Mouse (Mus musculus) adipocyte (in vitro differentiated cells): ENCODE measurements around the gene Gm8024.
"Not testable (repeated sequence)": the region's sequence is repeated elsewhere in the genome, so short reads cannot be mapped to it uniquely, and the experiment has no call there.

ENCODE experiments used
- DNase-seq: peaks from one replicate; pipeline ENCODE4 v3.0.0-alpha.2; 2016; ENCODE audit warnings: low spot score

Gene Gm8024

GRCm38 (mm10) chr14:42524182-42524581 is at the start of gene Gm8024:
Gene Gm8024 (minus strand): TSS chr14:42524282.
- DNase-seq = not testable (repeated sequence)

- DNase-seq = not testable (repeated sequence)
These were observed 19.2 kb upstream of the Gm8024 start for GRCm38 (mm10) chr14:42543170-42543701.

GRCm38 (mm10) chr14:42542316-42543169 is 18.5 kb upstream of the Gm8024 start:
- DNase-seq = not testable (repeated sequence)

GRCm38 (mm10) chr14:42502249-42502648 is 21.8 kb downstream of the Gm8024 start, which contains the start of gene Gm8020:
Gene Gm8020 (minus strand): TSS chr14:42502349.
- DNase-seq = not testable (repeated sequence)
